Mouse (Mus musculus): ENCODE measurements around the gene Gm3106.
"Not testable (repeated sequence)": the region's sequence is repeated elsewhere in the genome, so short reads cannot be mapped to it uniquely, and the experiment has no call there.

Gene Gm3106

GRCm38 (mm10) chr5:94217705-94218104, at the start of gene Gm3106:
Gm3106 (plus strand) TSS chr5:94218005.
- DNase-seq (ENCODE audit: low read depth, low spot score) = not testable (repeated sequence)

Measured in skeletal muscle tissue, adult 2 months (tissue).